Mouse (Mus musculus): Measurements from ENCODE around the gene Sfn. TPM values are rescaled to one million over a fixed set of nuclear protein-coding genes. Genes with fewer than 3 reads are reported as not detected.
A peak's percentile ranks its signal among the peaks of the same experiment; 100 is the strongest.

Gene Sfn
- polyA plus RNA-seq, 1 experiment from 2014 or later, result 59.9 TPM

DNA sequence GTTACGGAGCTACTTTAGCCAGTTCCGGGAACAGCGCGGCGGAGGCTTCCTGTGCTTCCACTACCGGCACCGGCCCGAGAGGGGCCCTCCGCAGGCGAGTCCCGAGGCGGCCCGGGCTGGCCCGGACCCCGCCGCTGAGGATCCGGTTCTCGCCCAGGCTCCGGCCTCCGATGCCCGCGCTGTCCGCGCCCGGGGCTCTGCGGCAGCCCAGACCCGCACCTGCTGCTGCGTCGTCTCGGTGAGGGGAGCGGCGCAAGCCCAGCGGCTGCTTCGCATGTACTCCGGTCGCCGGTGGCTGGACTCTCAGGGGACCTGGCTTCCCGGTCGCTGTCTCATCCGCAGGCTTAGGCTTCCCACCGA is 27.1 kb downstream of the Sfn start:
- H3K27ac ChIP-seq (ENCODE audit: low read length), result peak overlapping the region; percentile 81
- H3K4me2 ChIP-seq (ENCODE audit: low read depth, low read length), result peak overlapping the region; percentile 94
- no peaks in the 10 kb centered on the region for H3K9me3 ChIP-seq (ENCODE audit: control insufficient read depth, low read length)
- peaks cover 4% of the 10 kb centered on the region; the same call in 1 of the 2 replicates for H3K4me1 ChIP-seq (ENCODE audit: control insufficient read depth, insufficient read depth, low read length)
- H3K4me3 ChIP-seq (ENCODE audit: low read length), result peak overlapping the region; percentile 98
- no peaks in the 10 kb centered on the region for H3K27me3 ChIP-seq (replicated peaks; ENCODE audit: control insufficient read depth, insufficient read depth, low read length)
- peak; percentile 64 for ATAC-seq
- WGBS, result under 1% methylated on average over 41 of the region's 41 CpGs
- peak overlapping the region; percentile 95 for H3K9ac ChIP-seq (ENCODE audit: low read depth, low read length)
- H3K36me3 ChIP-seq (ENCODE audit: control insufficient read depth, insufficient read depth, low read length), result peaks cover 4% of the 10 kb centered on the region

DNA sequence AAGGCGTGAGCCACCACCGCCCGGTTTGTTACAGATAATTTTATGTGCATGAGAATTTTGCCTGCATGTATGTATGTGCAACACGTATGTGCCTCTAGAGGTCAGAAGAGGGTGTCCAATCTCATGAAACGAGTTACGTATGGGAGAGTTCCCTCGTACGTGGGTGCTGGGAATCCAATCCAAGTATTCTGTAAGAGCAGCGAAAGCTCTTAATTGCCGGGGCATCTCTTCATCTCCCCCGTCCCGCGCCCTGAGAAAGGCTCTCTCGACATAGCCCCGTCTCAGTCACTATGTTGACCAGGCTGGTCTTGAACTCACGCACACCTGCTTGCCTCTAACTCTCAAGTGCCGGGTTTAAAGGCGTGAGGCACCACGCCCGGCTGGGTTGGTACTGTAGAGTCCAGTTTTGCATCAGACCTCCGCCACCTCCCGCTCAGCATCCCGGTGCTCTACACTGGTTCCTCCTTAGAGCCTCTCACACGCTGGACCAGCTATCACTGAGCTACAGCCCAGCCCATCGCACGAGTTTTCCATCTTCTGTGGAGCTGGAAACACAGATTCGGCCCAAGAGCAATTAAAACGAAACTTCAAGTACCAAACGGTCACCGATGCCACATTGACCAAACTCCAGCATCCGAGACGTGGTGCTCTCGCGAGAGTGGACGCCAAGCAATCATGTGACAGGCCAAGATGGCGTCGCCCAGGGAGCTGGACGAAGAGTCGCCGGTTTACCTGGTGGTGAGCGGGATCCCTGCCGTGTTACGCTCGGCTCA is 27.7 kb downstream of the Sfn start, which contains the start of gene Gpatch3:
Gene Gpatch3 (plus strand): TSS at position 676 of the 773 bp plus-strand sequence.
- H3K4me1 ChIP-seq (ENCODE audit: control insufficient read depth, insufficient read depth, low read length), result peaks cover 4% of the 10 kb centered on the region; the same call in 1 of the 2 replicates
- H3K27ac ChIP-seq (ENCODE audit: low read length), result peak within 1 kb of the TSS; percentile 81
- peak within 1 kb of the TSS; percentile 94 for H3K4me2 ChIP-seq (ENCODE audit: low read depth, low read length)
- peak; percentile 88 for ATAC-seq
- no peaks in the 10 kb centered on the region for H3K27me3 ChIP-seq (replicated peaks; ENCODE audit: control insufficient read depth, insufficient read depth, low read length)
- WGBS, result 4% methylated on average over 44 of the region's 44 CpGs
- no peaks in the 10 kb centered on the region for H3K9me3 ChIP-seq (ENCODE audit: control insufficient read depth, low read length)
- peak within 1 kb of the TSS; percentile 95 for H3K9ac ChIP-seq (ENCODE audit: low read depth, low read length)
- H3K4me3 ChIP-seq (ENCODE audit: low read length), result peak within 1 kb of the TSS; percentile 98
- H3K36me3 ChIP-seq (ENCODE audit: control insufficient read depth, insufficient read depth, low read length), result peaks cover 4% of the 10 kb centered on the region

DNA sequence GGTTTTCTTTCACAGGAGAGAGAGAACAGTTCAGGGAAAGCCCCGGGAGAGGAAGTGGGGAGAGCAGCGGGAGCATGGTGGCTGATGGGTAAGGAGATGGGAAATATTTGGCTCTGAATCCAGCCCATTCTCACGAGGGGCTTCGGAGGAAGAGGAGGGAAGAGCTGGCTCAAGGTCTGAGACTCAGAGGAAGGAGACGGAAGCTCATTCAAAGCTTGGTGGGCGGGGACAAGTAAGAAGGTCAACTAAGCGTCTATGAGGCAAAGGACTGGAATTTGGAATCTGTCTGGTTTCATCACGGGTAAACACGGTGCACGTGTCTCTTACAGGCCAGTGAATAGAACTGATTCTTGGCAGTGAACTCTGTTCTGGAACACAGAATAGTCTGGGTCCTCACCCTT is 31.9 kb downstream of the Sfn start:
- WGBS, result 38% methylated on average over 10 of the region's 10 CpGs
- H3K9ac ChIP-seq (ENCODE audit: low read depth, low read length), result 0 out of 2 replicates have a peak overlapping the region, but pooled peaks have one; percentile 2
- no peaks in the 10 kb centered on the region for H3K27me3 ChIP-seq (replicated peaks; ENCODE audit: control insufficient read depth, insufficient read depth, low read length)
- H3K27ac ChIP-seq (ENCODE audit: low read length), result peak overlapping the region; percentile 78
- peak overlapping the region; percentile 30 for H3K4me2 ChIP-seq (ENCODE audit: low read depth, low read length)
- ATAC-seq, result peak; percentile 64
- H3K9me3 ChIP-seq (ENCODE audit: control insufficient read depth, low read length), result no peaks in the 10 kb centered on the region
- no peak overlapping the region for H3K4me3 ChIP-seq (ENCODE audit: low read length)
- H3K36me3 ChIP-seq (ENCODE audit: control insufficient read depth, insufficient read depth, low read length), result no peaks in the 10 kb centered on the region
- peaks cover 3% of the 10 kb centered on the region; the same call in 1 of the 2 replicates for H3K4me1 ChIP-seq (ENCODE audit: control insufficient read depth, insufficient read depth, low read length)

DNA sequence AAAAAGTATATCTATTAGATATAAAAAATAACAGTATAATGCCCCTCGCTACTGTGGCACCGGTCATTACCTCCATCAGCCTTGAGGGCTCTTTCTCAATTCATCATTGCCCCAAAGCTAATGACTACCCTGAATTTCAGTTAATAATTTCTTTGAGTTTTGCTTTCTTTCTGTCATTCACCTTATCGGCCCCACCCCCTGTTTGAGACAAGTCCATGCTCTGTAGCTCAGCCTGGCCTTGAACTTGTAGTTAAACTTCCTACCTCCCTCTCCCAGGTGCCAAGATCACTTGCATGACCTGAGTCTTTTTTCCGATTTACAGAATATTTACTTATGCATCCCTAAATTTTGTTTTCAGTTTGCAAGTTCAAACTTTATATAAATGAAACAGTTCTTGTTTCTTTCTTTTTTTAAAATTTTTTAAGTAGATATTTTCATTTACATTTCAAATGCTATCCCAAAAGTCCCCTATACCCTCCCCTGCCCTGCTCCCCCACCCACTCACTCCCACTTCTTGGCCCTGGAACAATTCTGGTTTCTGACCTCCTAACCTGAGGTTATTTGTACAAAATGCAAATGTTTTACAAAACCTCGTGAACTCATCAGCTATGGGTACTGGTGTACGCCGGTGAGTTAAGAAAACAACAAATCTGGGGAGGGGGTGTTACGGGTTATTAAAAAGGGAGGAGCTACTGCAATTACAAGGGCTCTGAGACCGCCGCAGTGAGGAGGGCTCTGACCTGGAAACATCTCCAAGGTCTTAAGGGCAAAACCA is 32.5 kb downstream of the Sfn start:
- Histone ChIP-seq H3K4me2 (ENCODE audit: low read depth, low read length) (peak overlapping the region; percentile 30; the same call in 1 of the 2 replicates), H3K4me1 (ENCODE audit: control insufficient read depth, insufficient read depth, low read length) (peaks cover 3% of the 10 kb centered on the region; the same call in 1 of the 2 replicates), H3K36me3 (ENCODE audit: control insufficient read depth, insufficient read depth, low read length) (no peaks in the 10 kb centered on the region), H3K27ac (ENCODE audit: low read length) (peak overlapping the region; percentile 78), H3K27me3 (replicated peaks; ENCODE audit: control insufficient read depth, insufficient read depth, low read length) (no peaks in the 10 kb centered on the region), H3K4me3 (ENCODE audit: low read length) (no peak overlapping the region), H3K9ac (ENCODE audit: low read depth, low read length) (0 out of 2 replicates have a peak overlapping the region, but pooled peaks have one; percentile 2), H3K9me3 (ENCODE audit: control insufficient read depth, low read length) (no peaks in the 10 kb centered on the region)
- WGBS, result 57% methylated on average over 10 of the region's 10 CpGs
- peak; percentile 60 for ATAC-seq

DNA sequence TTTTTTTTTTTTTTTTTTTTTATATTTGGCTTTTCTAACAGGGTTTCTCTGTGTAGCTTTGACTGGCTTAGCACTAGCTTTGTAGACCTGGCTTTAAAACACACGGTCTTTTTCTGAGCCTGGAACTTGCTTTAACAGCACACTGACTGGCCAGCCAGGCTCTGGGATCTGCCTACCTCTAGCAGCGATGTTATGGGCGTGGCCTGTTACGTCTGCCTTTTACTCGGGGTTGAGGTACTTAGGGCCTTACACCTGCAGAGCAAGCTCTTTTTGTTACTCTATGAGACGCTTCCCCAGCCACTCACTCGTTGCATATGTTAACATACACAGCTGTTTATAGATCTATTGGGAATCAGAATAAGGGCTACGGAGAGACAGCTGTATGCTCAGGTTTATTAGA is 34.7 kb downstream of the Sfn start:
- no peak for ATAC-seq
- H3K4me3 ChIP-seq (ENCODE audit: low read length), result no peak overlapping the region
- H3K27me3 ChIP-seq (replicated peaks; ENCODE audit: control insufficient read depth, insufficient read depth, low read length), result no peaks in the 10 kb centered on the region
- 26% methylated on average over 8 of the region's 8 CpGs for WGBS
- H3K4me2 ChIP-seq (ENCODE audit: low read depth, low read length), result no peak overlapping the region
- H3K9ac ChIP-seq (ENCODE audit: low read depth, low read length), result no peak overlapping the region
- peaks cover 3% of the 10 kb centered on the region; the same call in 1 of the 2 replicates for H3K4me1 ChIP-seq (ENCODE audit: control insufficient read depth, insufficient read depth, low read length)
- no peaks in the 10 kb centered on the region for H3K36me3 ChIP-seq (ENCODE audit: control insufficient read depth, insufficient read depth, low read length)
- H3K27ac ChIP-seq (ENCODE audit: low read length), result no peak overlapping the region
- no peaks in the 10 kb centered on the region for H3K9me3 ChIP-seq (ENCODE audit: control insufficient read depth, low read length)

DNA sequence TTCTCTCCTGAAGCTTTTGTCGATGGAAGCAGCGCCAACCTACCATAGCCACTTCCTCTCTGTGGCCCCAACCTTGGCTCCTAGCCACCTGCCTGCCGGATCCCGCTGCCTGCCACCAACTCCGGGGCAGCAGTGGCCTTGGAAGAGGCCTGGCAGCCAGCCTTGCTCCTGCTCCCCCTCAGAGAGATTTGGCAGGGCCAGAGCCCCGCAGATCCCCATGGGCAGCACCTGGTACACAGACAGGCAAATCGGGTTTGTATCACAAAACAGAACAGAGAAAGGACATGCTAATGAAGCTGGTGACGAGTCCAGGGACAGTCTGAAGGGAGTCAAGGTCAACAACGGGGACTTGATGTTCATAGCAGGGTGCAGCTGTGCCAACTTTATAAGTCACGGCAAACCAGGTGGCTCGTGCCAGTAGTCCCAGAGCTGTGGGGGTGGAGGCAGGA is 38.8 kb downstream of the Sfn start:
- no peak overlapping the region for H3K27ac ChIP-seq (ENCODE audit: low read length)
- H3K36me3 ChIP-seq (ENCODE audit: control insufficient read depth, insufficient read depth, low read length), result no peaks in the 10 kb centered on the region
- H3K9ac ChIP-seq (ENCODE audit: low read depth, low read length), result no peak overlapping the region
- H3K4me1 ChIP-seq (ENCODE audit: control insufficient read depth, insufficient read depth, low read length), result peaks cover 3% of the 10 kb centered on the region; the same call in 1 of the 2 replicates
- 73% methylated on average over 11 of the region's 11 CpGs for WGBS
- H3K27me3 ChIP-seq (replicated peaks; ENCODE audit: control insufficient read depth, insufficient read depth, low read length), result no peaks in the 10 kb centered on the region
- no peak overlapping the region for H3K4me2 ChIP-seq (ENCODE audit: low read depth, low read length)
- ATAC-seq, result peak; percentile 43; the same call in 1 of the 2 replicates
- H3K4me3 ChIP-seq (ENCODE audit: low read length), result no peak overlapping the region
- no peaks in the 10 kb centered on the region for H3K9me3 ChIP-seq (ENCODE audit: control insufficient read depth, low read length)

DNA sequence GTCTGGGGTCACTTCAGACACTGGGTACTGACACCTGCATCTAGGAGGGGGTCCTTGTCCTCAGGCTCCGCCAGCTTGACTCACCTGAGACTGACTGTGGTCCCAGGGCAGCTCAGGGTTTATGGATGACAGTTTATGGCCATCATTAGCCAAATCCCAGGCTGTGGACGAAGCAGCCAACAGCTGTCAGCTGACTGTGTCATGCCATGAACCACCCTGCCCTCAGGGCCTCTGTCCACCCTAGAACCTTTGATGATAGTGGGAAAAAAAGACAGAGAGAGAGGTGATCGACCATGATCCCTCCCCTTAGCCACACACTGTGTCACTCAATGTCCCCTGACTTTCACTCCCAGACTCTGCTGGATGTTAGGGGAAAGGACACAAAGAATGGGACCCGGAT is 40.3 kb downstream of the Sfn start:
- Histone ChIP-seq H3K4me1 (ENCODE audit: control insufficient read depth, insufficient read depth, low read length) (peaks cover 4% of the 10 kb centered on the region; the same call in 1 of the 2 replicates), H3K9me3 (ENCODE audit: control insufficient read depth, low read length) (no peaks in the 10 kb centered on the region), H3K9ac (ENCODE audit: low read depth, low read length) (no peak overlapping the region), H3K4me3 (ENCODE audit: low read length) (no peak overlapping the region), H3K36me3 (ENCODE audit: control insufficient read depth, insufficient read depth, low read length) (no peaks in the 10 kb centered on the region), H3K27me3 (replicated peaks; ENCODE audit: control insufficient read depth, insufficient read depth, low read length) (no peaks in the 10 kb centered on the region), H3K4me2 (ENCODE audit: low read depth, low read length) (no peak overlapping the region), H3K27ac (ENCODE audit: low read length) (no peak overlapping the region)
- 52% methylated on average over 4 of the region's 4 CpGs for WGBS
- ATAC-seq, result peak; percentile 31; the same call in 1 of the 2 replicates

DNA sequence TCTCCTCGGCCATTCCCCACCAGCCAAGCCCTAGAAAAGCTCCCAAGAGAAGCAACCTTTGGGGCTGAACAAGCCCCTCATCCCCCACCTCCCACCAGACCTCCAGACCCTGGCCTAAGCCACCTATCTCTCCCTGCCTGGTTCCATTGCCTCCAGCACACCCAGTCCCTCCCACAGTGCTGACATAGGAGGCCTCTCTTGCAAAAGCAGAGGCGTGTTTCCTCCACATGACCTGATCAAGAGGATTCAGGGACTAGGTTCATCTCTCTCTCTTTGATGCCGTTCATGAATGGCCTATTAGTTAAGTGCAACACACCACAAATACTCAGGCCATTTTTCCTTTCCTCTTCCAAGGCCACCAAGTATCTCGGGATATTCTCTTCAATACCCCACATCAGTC is 42.1 kb downstream of the Sfn start:
- Histone ChIP-seq H3K27me3 (replicated peaks; ENCODE audit: control insufficient read depth, insufficient read depth, low read length) (no peaks in the 10 kb centered on the region), H3K36me3 (ENCODE audit: control insufficient read depth, insufficient read depth, low read length) (no peaks in the 10 kb centered on the region), H3K9ac (ENCODE audit: low read depth, low read length) (no peak overlapping the region), H3K27ac (ENCODE audit: low read length) (no peak overlapping the region), H3K4me3 (ENCODE audit: low read length) (no peak overlapping the region), H3K4me2 (ENCODE audit: low read depth, low read length) (no peak overlapping the region), H3K4me1 (ENCODE audit: control insufficient read depth, insufficient read depth, low read length) (peaks cover 4% of the 10 kb centered on the region; the same call in 1 of the 2 replicates), H3K9me3 (ENCODE audit: control insufficient read depth, low read length) (no peaks in the 10 kb centered on the region)
- ATAC-seq, result no peak
- WGBS, result 75% methylated on average over 4 of the region's 4 CpGs
